Mouse (Mus musculus): Measurements from ENCODE around the gene Dao. TPM values are rescaled to one million over a fixed set of nuclear protein-coding genes. Genes with fewer than 3 reads are reported as not detected.

Dao gene
- polyA plus RNA-seq, 1 experiment from 2014 or later, result not detected

- Histone ChIP-seq H3K9me3 (no peaks in the 10 kb centered on the region), H3K36me3 (replicated peaks) (peaks cover 19% of the 10 kb centered on the region; the same call in 1 of the 2 replicates), H3K4me1 (peaks cover 19% of the 10 kb centered on the region), H3K4me2 (no peak overlapping the region), H3K27ac (no peak overlapping the region), H3K27me3 (no peaks in the 10 kb centered on the region), H3K4me3 (replicated peaks) (no peak overlapping the region), H3K9ac (no peak overlapping the region)
- no peak for ATAC-seq (ENCODE audit: low FRiP score)
- WGBS, result 59% methylated on average over 9 of the region's 9 CpGs
Observed at GRCm38 (mm10) chr5:113986182-113986961, 17.1 kb upstream of the Dao start.

- no peak overlapping the region for H3K9ac ChIP-seq
- peaks cover 13% of the 10 kb centered on the region; the same call in 1 of the 2 replicates for H3K36me3 ChIP-seq (replicated peaks)
- H3K9me3 ChIP-seq, result no peaks in the 10 kb centered on the region
- ATAC-seq (ENCODE audit: low FRiP score), result no peak
- no peak overlapping the region for H3K4me2 ChIP-seq
- WGBS, result 88% methylated on average over 20 of the region's 20 CpGs
- H3K4me1 ChIP-seq, result peaks cover 41% of the 10 kb centered on the region
- no peak overlapping the region for H3K27ac ChIP-seq
- H3K27me3 ChIP-seq, result no peaks in the 10 kb centered on the region
- no peak overlapping the region for H3K4me3 ChIP-seq (replicated peaks)
Observed at GRCm38 (mm10) chr5:113989437-113990024, 14.0 kb upstream of the Dao start.

- WGBS, result 83% methylated on average over 5 of the region's 5 CpGs
- H3K9ac ChIP-seq, result no peak overlapping the region
- peaks cover 42% of the 10 kb centered on the region for H3K4me1 ChIP-seq
- no peak for ATAC-seq (ENCODE audit: low FRiP score)
- H3K27me3 ChIP-seq, result no peaks in the 10 kb centered on the region
- H3K9me3 ChIP-seq, result no peaks in the 10 kb centered on the region
- no peak overlapping the region for H3K4me2 ChIP-seq
- no peak overlapping the region for H3K4me3 ChIP-seq (replicated peaks)
- no peak overlapping the region for H3K27ac ChIP-seq
- H3K36me3 ChIP-seq (replicated peaks), result peaks cover 12% of the 10 kb centered on the region; the same call in 1 of the 2 replicates
Observed at GRCm38 (mm10) chr5:113990593-113990992, 12.9 kb upstream of the Dao start.

GRCm38 (mm10) chr5:113991141-113991540, 12.4 kb upstream of the Dao start:
- Histone ChIP-seq H3K27me3 (no peaks in the 10 kb centered on the region), H3K36me3 (replicated peaks) (peaks cover 8% of the 10 kb centered on the region; the same call in 1 of the 2 replicates), H3K4me2 (no peak overlapping the region), H3K4me1 (peaks cover 38% of the 10 kb centered on the region), H3K9ac (no peak overlapping the region; the same call in 1 of the 2 replicates), H3K27ac (no peak overlapping the region), H3K4me3 (replicated peaks) (no peak overlapping the region), H3K9me3 (no peaks in the 10 kb centered on the region)
- WGBS, result 82% methylated on average over 7 of the region's 7 CpGs
- ATAC-seq (ENCODE audit: low FRiP score), result no peak

GRCm38 (mm10) chr5:113992339-113992831, 11.1 kb upstream of the Dao start:
- no peak for ATAC-seq (ENCODE audit: low FRiP score)
- H3K4me3 ChIP-seq (replicated peaks), result peak overlapping the region; percentile 82
- 41% methylated on average over 12 of the region's 12 CpGs for WGBS
- H3K4me2 ChIP-seq, result peak overlapping the region; percentile 75
- H3K27ac ChIP-seq, result peak overlapping the region; percentile 87
- no peaks in the 10 kb centered on the region for H3K9me3 ChIP-seq
- H3K4me1 ChIP-seq, result peaks cover 31% of the 10 kb centered on the region
- peak overlapping the region; percentile 91 for H3K9ac ChIP-seq
- peaks cover 8% of the 10 kb centered on the region; the same call in 1 of the 2 replicates for H3K36me3 ChIP-seq (replicated peaks)
- no peaks in the 10 kb centered on the region for H3K27me3 ChIP-seq

- WGBS, result under 1% methylated on average over 22 of the region's 22 CpGs
- Histone ChIP-seq H3K4me3 (replicated peaks) (peak overlapping the region; percentile 82), H3K4me1 (peaks cover 31% of the 10 kb centered on the region), H3K27ac (peak overlapping the region; percentile 87), H3K9me3 (no peaks in the 10 kb centered on the region), H3K36me3 (replicated peaks) (peaks cover 8% of the 10 kb centered on the region; the same call in 1 of the 2 replicates), H3K27me3 (no peaks in the 10 kb centered on the region), H3K4me2 (peak overlapping the region; percentile 75), H3K9ac (peak overlapping the region; percentile 91)
- ATAC-seq (ENCODE audit: low FRiP score), result peak; percentile 77
Observed at GRCm38 (mm10) chr5:113993031-113993486, 10.4 kb upstream of the Dao start.

GRCm38 (mm10) chr5:113993487-113994465, 9.7 kb upstream of the Dao start, which contains the start of gene Ssh1:
TSS of gene Ssh1 (minus strand) at chr5:113993894.
- peak within 1 kb of the TSS; percentile 87 for H3K27ac ChIP-seq
- ATAC-seq (ENCODE audit: low FRiP score), result peak; percentile 87
- peaks cover 7% of the 10 kb centered on the region; the same call in 1 of the 2 replicates for H3K36me3 ChIP-seq (replicated peaks)
- peak within 1 kb of the TSS; percentile 82 for H3K4me3 ChIP-seq (replicated peaks)
- no peaks in the 10 kb centered on the region for H3K9me3 ChIP-seq
- H3K4me1 ChIP-seq, result peaks cover 31% of the 10 kb centered on the region
- no peaks in the 10 kb centered on the region for H3K27me3 ChIP-seq
- H3K9ac ChIP-seq, result peak within 1 kb of the TSS; percentile 91
- peak within 1 kb of the TSS; percentile 75 for H3K4me2 ChIP-seq
- WGBS, result 2% methylated on average over 60 of the region's 83 CpGs

- 57% methylated on average over 2 of the region's 2 CpGs for WGBS
- H3K27ac ChIP-seq, result no peak overlapping the region
- H3K9ac ChIP-seq, result no peak overlapping the region
- no peak for ATAC-seq (ENCODE audit: low FRiP score)
- H3K9me3 ChIP-seq, result no peaks in the 10 kb centered on the region
- no peaks in the 10 kb centered on the region for H3K36me3 ChIP-seq (replicated peaks)
- no peaks in the 10 kb centered on the region for H3K27me3 ChIP-seq
- H3K4me1 ChIP-seq, result peaks cover 25% of the 10 kb centered on the region
- H3K4me3 ChIP-seq (replicated peaks), result no peak overlapping the region
- no peak overlapping the region for H3K4me2 ChIP-seq
Observed at GRCm38 (mm10) chr5:113996458-113996857, 7.0 kb upstream of the Dao start.

GRCm38 (mm10) chr5:113999382-113999781, 4.1 kb upstream of the Dao start:
- Histone ChIP-seq H3K27ac (no peak overlapping the region), H3K27me3 (no peaks in the 10 kb centered on the region), H3K9me3 (no peaks in the 10 kb centered on the region), H3K4me2 (no peak overlapping the region), H3K9ac (no peak overlapping the region), H3K4me1 (peaks cover 5% of the 10 kb centered on the region), H3K36me3 (replicated peaks) (no peaks in the 10 kb centered on the region), H3K4me3 (replicated peaks) (no peak overlapping the region)
- ATAC-seq (ENCODE audit: low FRiP score), result no peak
- WGBS, result 68% methylated on average over 5 of the region's 5 CpGs

- Histone ChIP-seq H3K9ac (no peak overlapping the region), H3K4me1 (no peaks in the 10 kb centered on the region), H3K36me3 (replicated peaks) (no peaks in the 10 kb centered on the region), H3K4me2 (no peak overlapping the region), H3K27ac (no peak overlapping the region), H3K27me3 (no peaks in the 10 kb centered on the region), H3K4me3 (replicated peaks) (no peak overlapping the region), H3K9me3 (no peaks in the 10 kb centered on the region)
- ATAC-seq (ENCODE audit: low FRiP score), result no peak
- WGBS, result 80% methylated on average over 11 of the region's 11 CpGs
Observed at GRCm38 (mm10) chr5:114004573-114004972, 1.1 kb downstream of the Dao start.

GRCm38 (mm10) chr5:114005100-114005499, 1.6 kb downstream of the Dao start:
- ATAC-seq (ENCODE audit: low FRiP score), result no peak
- no peaks in the 10 kb centered on the region for H3K9me3 ChIP-seq
- H3K4me3 ChIP-seq (replicated peaks), result no peak overlapping the region
- no peaks in the 10 kb centered on the region for H3K27me3 ChIP-seq
- H3K9ac ChIP-seq, result no peak overlapping the region
- H3K27ac ChIP-seq, result no peak overlapping the region
- no peaks in the 10 kb centered on the region for H3K36me3 ChIP-seq (replicated peaks)
- H3K4me2 ChIP-seq, result no peak overlapping the region
- WGBS, result 73% methylated on average over 5 of the region's 5 CpGs
- H3K4me1 ChIP-seq, result no peaks in the 10 kb centered on the region
